Mouse (Mus musculus) hindbrain, postnatal 0 days (tissue): Measurements from ENCODE around the gene Pla2g2e. TPM values are rescaled to one million over a fixed set of nuclear protein-coding genes. Genes with fewer than 3 reads are reported as not detected.

Experiments used
- ATAC-seq: fragments of 200-750 bp; cut with Nextera tagmentation; 2 replicates; pipeline ENCODE4 v1.8.0; 2017; ENCODE audit warnings: mild to moderate bottlenecking, moderate TSS enrichment, moderate library complexity
- DNase-seq: peaks from one replicate; pipeline ENCODE4 v3.0.0-alpha.2; 2015; ENCODE audit warnings: low spot score
- H3K27ac ChIP-seq: fragments of 300-500 bp; sonication (generic); 2 replicates; pipeline ENCODE4 v1.5.1; 2014; ENCODE audit warnings: mild to moderate bottlenecking
- H3K27me3 ChIP-seq: fragments of 300-500 bp; sonication (generic); 2 replicates; pipeline ENCODE4 v1.6.1; 2014; ENCODE audit warnings: low read length, mixed read lengths; ENCODE audit not compliant: insufficient read depth
- H3K36me3 ChIP-seq: fragments of 300-500 bp; sonication (generic); 2 replicates; pipeline ENCODE4 v1.6.1; 2014; ENCODE audit warnings: low read length, mixed read lengths; ENCODE audit not compliant: insufficient read depth
- H3K4me1 ChIP-seq: fragments of 300-500 bp; sonication (generic); 2 replicates; pipeline ENCODE4 v1.6.1; 2014; ENCODE audit warnings: antibody characterized with exemption, low read length, mixed read lengths; ENCODE audit not compliant: insufficient read depth
- H3K4me2 ChIP-seq: fragments of 300-500 bp; sonication (generic); 2 replicates; pipeline ENCODE4 v1.6.1; 2014; ENCODE audit warnings: low read depth, mild to moderate bottlenecking, low read length, moderate library complexity, mixed read lengths
- H3K4me3 ChIP-seq: fragments of 300-500 bp; sonication (generic); 2 replicates; pipeline ENCODE4 v1.5.1; 2014; ENCODE audit warnings: low read length
- H3K9ac ChIP-seq: fragments of 300-500 bp; sonication (generic); replicated peaks from 2 replicates; pipeline ENCODE4 v1.6.1; 2014; ENCODE audit warnings: mild to moderate bottlenecking, low read length, moderate library complexity, mixed read lengths
- H3K9me3 ChIP-seq: fragments of 300-500 bp; sonication (generic); 2 replicates; pipeline ENCODE4 v1.6.1; 2016; ENCODE audit warnings: low read length, mixed read lengths
- CTCF ChIP-seq: IDR thresholded peaks from 2 replicates; pipeline ENCODE4 v1.5.1; 2016; ENCODE audit warnings: antibody characterized with exemption, control low read depth, low read depth
- WGBS: fragments of 180-500 bp; shearing (Covaris S2); extraction: QIAGEN DNeasy Blood & Tissue Kit; methylation state at CpG from one replicate; pipeline ENCODE4 v1.1.7; 2014; 5-methylcytosine and 5-hydroxymethylcytosine counted together
- polyA plus RNA-seq: library from polyadenylated mRNA; unstranded; fragments of >200 nt; fragmentation: Nextera tagmentation; extraction: Ambion mirVana; gene quantifications from 2 replicates; pipeline ENCODE4 v1.2.1, GENCODE M21; 2015
- total RNA-seq: library from RNA; depleted of rRNA; stranded (reverse); fragments of >200 nt; gene quantifications from 2 replicates; pipeline ENCODE4 v1.2.3, GENCODE M21; 2014; rRNA removed

Gene Pla2g2e
- total and polyA plus RNA-seq, 2 experiments from 2014 or later, result not detected

DNA sequence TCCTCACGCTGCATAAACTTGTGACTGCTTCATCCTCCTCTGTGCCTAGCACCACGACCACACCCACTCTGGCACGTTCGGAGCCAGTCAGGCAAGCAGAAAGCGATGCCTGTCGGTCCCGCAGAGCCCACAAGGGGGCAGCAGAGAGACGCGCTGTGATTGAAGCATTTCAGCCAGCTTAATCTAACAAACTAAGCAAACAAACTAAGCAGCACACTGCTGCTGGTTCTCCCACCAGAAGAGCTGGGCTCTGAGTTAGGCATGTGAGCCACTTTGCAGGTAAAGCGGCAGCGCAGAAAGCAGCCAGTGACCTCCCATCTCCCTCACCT, 44.4 kb downstream of the Pla2g2e start:
- no peaks in the 10 kb centered on the region for H3K27me3 ChIP-seq
- ATAC-seq (peak; percentile 77), DNase-seq (peak; percentile 96)
- H3K4me2 ChIP-seq, result peak overlapping the region; percentile 55
- 2% methylated on average over 11 of the region's 11 CpGs for WGBS
- peaks cover 3% of the 10 kb centered on the region; the same call in 1 of the 2 replicates for H3K4me1 ChIP-seq
- no peaks in the 10 kb centered on the region for H3K36me3 ChIP-seq
- H3K4me3 ChIP-seq, result 0 out of 2 replicates have a peak overlapping the region, but pooled peaks have one; percentile 14
- peak; percentile 100 for TF ChIP-seq CTCF
- H3K9ac ChIP-seq, result no peak overlapping the region
- H3K27ac ChIP-seq, result no peak overlapping the region
- H3K9me3 ChIP-seq, result no peaks in the 10 kb centered on the region

DNA sequence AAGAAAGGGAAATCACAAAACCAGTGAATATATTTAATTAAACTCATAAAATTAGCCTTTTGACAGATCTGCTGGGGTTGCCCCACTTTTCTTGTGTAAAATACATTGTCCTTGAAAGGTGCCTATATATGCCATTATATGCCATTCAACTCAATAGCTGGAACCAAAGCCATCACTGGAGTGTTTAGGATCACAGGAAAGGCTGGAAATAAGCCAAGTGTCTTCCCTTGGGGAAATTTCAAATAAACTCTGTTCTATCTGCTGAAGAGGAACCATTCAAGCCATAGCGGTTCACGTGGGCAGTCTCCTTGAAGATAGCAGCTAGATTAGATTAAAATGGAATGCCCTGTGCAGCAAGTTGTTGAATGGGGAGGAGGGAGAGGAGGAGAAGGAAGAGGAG, 47.8 kb downstream of the Pla2g2e start:
- Histone ChIP-seq H3K27me3 (no peaks in the 10 kb centered on the region), H3K9ac (no peak overlapping the region), H3K4me2 (no peak overlapping the region), H3K9me3 (no peaks in the 10 kb centered on the region), H3K36me3 (no peaks in the 10 kb centered on the region), H3K27ac (no peak overlapping the region), H3K4me3 (no peak overlapping the region), H3K4me1 (peaks cover 3% of the 10 kb centered on the region; the same call in 1 of the 2 replicates)
- ATAC-seq (no peak), DNase-seq (peak; percentile 52)
- no peak for TF ChIP-seq CTCF
- WGBS, result 50% methylated on average over 2 of the region's 2 CpGs

Other genes with a start within 250 kb of the Pla2g2e start
- 8.0 and 9.0 TPM in 2 replicates for gene Vwa5b1, start 242.1 kb upstream of the Pla2g2e start, total RNA-seq
- gene Vwa5b1, start 242.1 kb upstream of the Pla2g2e start, polyA plus RNA-seq, result 2.3 and 2.7 TPM in 2 replicates
- 0.26 and 1.5 TPM in 2 replicates for gene Pla2g2c, start 153.2 kb upstream of the Pla2g2e start, total RNA-seq
- 0.82 and 0.93 TPM in 2 replicates for gene Pla2g2c, start 153.2 kb upstream of the Pla2g2e start, polyA plus RNA-seq
- gene Ubxn10, start 140.8 kb upstream of the Pla2g2e start, total RNA-seq, result 6.9 and 8.9 TPM in 2 replicates
- 3.1 and 3.3 TPM in 2 replicates for gene Ubxn10, start 140.8 kb upstream of the Pla2g2e start, polyA plus RNA-seq
- gene Pla2g2f, start 120.3 kb upstream of the Pla2g2e start, total RNA-seq, result not detected in 2 replicates
- 0.09 and 0.11 TPM in 2 replicates for gene Pla2g2f, start 120.3 kb upstream of the Pla2g2e start, polyA plus RNA-seq
- gene Pla2g2d, start 102.2 kb upstream of the Pla2g2e start, total RNA-seq, result 0.14 and 0.31 TPM in 2 replicates
- 0.71 and 0.76 TPM in 2 replicates for gene Pla2g2d, start 102.2 kb upstream of the Pla2g2e start, polyA plus RNA-seq
- gene Pla2g5, start 14.5 kb upstream of the Pla2g2e start, total RNA-seq, result 0.94 TPM in 1 of 2 replicates, not detected in the other
- 1.1 and 1.9 TPM in 2 replicates for gene Pla2g5, start 14.5 kb upstream of the Pla2g2e start, polyA plus RNA-seq
- not detected in 2 replicates for gene Gm13030, start 4.0 kb upstream of the Pla2g2e start, total RNA-seq
- gene Gm13030, start 4.0 kb upstream of the Pla2g2e start, polyA plus RNA-seq, result not detected in 2 replicates
- gene Otud3, start 36.0 kb downstream of the Pla2g2e start, total RNA-seq, result 4.6 and 6.8 TPM in 2 replicates
- gene Otud3, start 36.0 kb downstream of the Pla2g2e start, polyA plus RNA-seq, result 3.8 and 3.9 TPM in 2 replicates
- gene Rnf186, start 89.2 kb downstream of the Pla2g2e start, total RNA-seq, result not detected in 2 replicates
- not detected in 2 replicates for gene Rnf186, start 89.2 kb downstream of the Pla2g2e start, polyA plus RNA-seq
- 2.8 and 4.0 TPM in 2 replicates for gene Tmco4, start 94.9 kb downstream of the Pla2g2e start, total RNA-seq
- gene Tmco4, start 94.9 kb downstream of the Pla2g2e start, polyA plus RNA-seq, result 1.5 and 2.0 TPM in 2 replicates
- gene Htr6, start 197.6 kb downstream of the Pla2g2e start, total RNA-seq, result 2.0 and 4.3 TPM in 2 replicates
- gene Htr6, start 197.6 kb downstream of the Pla2g2e start, polyA plus RNA-seq, result 0.74 and 0.96 TPM in 2 replicates
- gene Nbl1, start 215.1 kb downstream of the Pla2g2e start, total RNA-seq, result 69.4 and 85.3 TPM in 2 replicates
- 60.6 and 64.4 TPM in 2 replicates for gene Nbl1, start 215.1 kb downstream of the Pla2g2e start, polyA plus RNA-seq